Mouse (Mus musculus): ENCODE measurements around the gene Phyhd1. TPM values are rescaled to one million over a fixed set of nuclear protein-coding genes. Genes with fewer than 3 reads are reported as not detected.

The Phyhd1 gene
- polyA plus RNA-seq, 1 experiment from 2014 or later, result 7.3 TPM

DNA sequence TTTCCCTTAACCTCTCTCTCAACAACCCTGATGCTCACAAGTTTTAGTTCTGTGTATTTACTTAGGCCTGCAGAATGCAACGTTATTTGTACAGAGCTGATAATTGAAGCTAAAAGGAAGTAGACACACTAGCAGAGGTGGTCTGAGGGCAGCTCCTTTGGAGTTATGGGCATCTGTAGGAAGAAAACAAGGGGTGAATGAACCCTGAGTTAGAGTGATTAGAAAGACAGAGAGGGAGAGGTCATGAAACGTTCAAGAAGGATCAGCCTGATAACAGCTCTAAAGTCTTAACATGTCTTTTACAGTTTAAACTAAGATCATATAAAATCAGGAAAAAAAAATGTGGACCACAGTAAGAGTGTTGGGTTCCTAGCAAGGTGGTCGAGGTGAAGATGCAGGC, 43.3 kb downstream of the Phyhd1 start:
- no peak for ATAC-seq (replicated peaks)
- Histone ChIP-seq H3K4me1 (no peaks in the 10 kb centered on the region), H3K4me2 (no peak overlapping the region), H3K27me3 (replicated peaks) (no peaks in the 10 kb centered on the region), H3K9ac (no peak overlapping the region), H3K9me3 (no peaks in the 10 kb centered on the region), H3K27ac (no peak overlapping the region), H3K4me3 (no peak overlapping the region), H3K36me3 (replicated peaks) (peaks cover 74% of the 10 kb centered on the region)
- WGBS, result 95% methylated on average over 3 of the region's 3 CpGs

DNA sequence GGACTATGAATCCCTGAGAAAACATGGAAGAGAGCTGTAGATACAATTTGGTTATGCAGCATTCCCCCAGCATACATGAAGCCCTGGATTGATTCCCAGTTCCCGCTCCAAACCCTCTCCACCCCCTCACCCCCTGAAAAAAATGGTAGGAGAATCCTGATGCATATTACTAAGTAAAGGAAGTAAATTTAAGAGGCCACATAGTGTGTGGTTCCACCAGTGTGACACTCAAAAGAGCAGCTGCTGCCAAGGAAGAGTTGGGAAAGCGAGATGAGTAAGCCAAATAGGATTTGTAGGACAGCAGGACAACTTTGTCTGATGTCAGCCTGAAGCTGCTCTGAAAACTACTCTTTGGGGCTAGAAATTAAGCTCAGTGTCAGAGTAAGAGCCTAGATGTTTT, 45.5 kb downstream of the Phyhd1 start:
- Histone ChIP-seq H3K36me3 (replicated peaks) (peaks cover 76% of the 10 kb centered on the region), H3K4me3 (no peak overlapping the region), H3K9ac (no peak overlapping the region), H3K9me3 (no peaks in the 10 kb centered on the region), H3K4me1 (no peaks in the 10 kb centered on the region), H3K4me2 (no peak overlapping the region), H3K27ac (no peak overlapping the region), H3K27me3 (replicated peaks) (no peaks in the 10 kb centered on the region)
- WGBS, result 93% methylated on average over 2 of the region's 2 CpGs
- no peak for ATAC-seq (replicated peaks)

DNA sequence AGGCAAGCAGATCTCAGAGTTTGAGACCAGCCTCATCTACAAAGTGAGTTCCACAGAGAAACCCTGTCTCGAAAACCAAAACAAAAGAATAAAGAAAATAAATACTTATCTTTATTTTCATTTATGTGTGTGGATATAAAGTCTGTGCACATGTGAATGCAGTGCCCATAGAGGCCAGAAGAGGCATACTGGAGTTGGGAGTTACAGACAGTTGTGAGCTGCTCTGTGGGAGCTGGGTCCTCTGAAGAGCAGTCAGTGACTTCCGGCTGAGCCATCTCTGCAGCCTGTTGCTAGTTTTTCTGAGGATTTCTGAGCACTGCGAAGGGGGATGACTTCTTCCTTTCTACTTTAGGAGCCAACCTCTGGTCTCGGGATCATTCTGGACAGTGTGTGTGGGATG, 50.1 kb downstream of the Phyhd1 start:
- no peak overlapping the region for H3K4me3 ChIP-seq
- 94% methylated on average over 4 of the region's 4 CpGs for WGBS

DNA sequence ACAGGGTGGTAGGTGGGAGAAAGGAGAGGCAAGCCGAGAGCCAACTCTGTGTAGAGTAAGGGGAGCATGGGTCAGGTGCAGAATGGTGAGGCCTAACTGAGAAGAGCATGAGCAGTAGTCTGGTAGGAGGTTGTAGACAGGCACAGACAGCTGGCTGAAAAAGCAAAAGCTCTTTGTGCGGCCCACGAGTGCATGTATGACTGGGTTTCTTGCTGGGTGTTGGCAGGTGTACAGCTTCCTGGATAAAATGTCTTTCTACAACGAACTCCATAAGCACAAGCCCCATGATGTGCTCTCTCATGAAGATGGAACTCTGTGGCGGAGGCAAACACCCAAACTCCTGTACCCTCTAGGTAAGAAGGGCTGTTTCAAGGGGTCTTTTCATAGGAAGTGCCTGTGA, 51.0 kb downstream of the Phyhd1 start:
- Histone ChIP-seq H3K4me2 (no peak overlapping the region), H3K4me1 (no peaks in the 10 kb centered on the region), H3K4me3 (no peak overlapping the region), H3K27me3 (replicated peaks) (no peaks in the 10 kb centered on the region), H3K27ac (no peak overlapping the region), H3K9me3 (no peaks in the 10 kb centered on the region), H3K36me3 (replicated peaks) (peaks cover 64% of the 10 kb centered on the region), H3K9ac (no peak overlapping the region)
- ATAC-seq (replicated peaks), result no peak
- WGBS, result over 99% methylated on average over 5 of the region's 5 CpGs

More for the DNA sequence above, 50.1 kb downstream of the Phyhd1 start:
- Histone ChIP-seq H3K4me1 (no peaks in the 10 kb centered on the region), H3K9ac (no peak overlapping the region), H3K27ac (no peak overlapping the region), H3K4me2 (no peak overlapping the region), H3K9me3 (no peaks in the 10 kb centered on the region), H3K27me3 (replicated peaks) (no peaks in the 10 kb centered on the region), H3K36me3 (replicated peaks) (peaks cover 65% of the 10 kb centered on the region)
- ATAC-seq (replicated peaks), result no peak

DNA sequence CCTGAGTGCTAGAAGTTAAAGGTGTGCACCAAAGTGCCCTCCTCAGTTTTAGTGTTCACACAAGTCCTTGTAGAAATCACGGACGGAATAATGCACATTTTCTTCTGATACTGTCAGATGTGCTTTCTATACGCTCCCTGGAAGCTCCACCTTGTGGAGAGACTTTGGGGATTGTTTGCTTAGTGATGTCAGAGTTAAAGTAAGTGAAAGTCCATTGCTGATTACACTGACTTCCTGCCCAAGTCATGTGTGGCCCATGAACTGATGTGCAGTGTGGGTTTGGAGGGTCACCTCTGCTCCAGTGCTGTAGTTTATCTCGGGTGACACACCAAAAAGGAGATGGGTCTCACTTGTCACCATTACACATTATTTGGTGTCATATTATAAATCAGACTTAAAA, 53.3 kb downstream of the Phyhd1 start:
- no peaks in the 10 kb centered on the region for H3K4me1 ChIP-seq
- no peak overlapping the region for H3K9ac ChIP-seq
- no peaks in the 10 kb centered on the region for H3K27me3 ChIP-seq (replicated peaks)
- no peak for ATAC-seq (replicated peaks)
- peaks cover 71% of the 10 kb centered on the region for H3K36me3 ChIP-seq (replicated peaks)
- H3K27ac ChIP-seq, result no peak overlapping the region
- H3K9me3 ChIP-seq, result no peaks in the 10 kb centered on the region
- no peak overlapping the region for H3K4me2 ChIP-seq
- WGBS, result 90% methylated on average over 4 of the region's 4 CpGs
- H3K4me3 ChIP-seq, result no peak overlapping the region

DNA sequence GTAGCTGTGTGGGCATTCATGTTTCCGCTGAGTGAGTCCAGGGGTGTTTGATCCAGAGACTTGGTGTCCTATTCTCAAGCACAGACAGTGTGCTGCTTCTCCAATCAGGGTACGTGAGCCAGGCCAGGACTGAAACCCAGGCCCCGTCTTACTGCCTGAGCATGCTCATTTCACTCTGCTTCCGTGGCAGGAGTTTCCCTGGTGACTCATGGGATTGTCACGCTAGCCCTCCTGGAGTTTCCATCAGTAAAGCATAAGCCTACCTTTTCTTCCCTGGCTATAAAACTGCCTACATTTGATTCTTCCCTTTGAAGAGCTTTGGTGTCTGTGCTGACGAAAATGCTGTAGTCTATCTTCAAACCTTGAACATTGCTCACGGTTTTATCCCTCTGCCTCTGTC, 57.1 kb downstream of the Phyhd1 start:
- Histone ChIP-seq H3K4me1 (no peaks in the 10 kb centered on the region), H3K9ac (no peak overlapping the region), H3K27me3 (replicated peaks) (no peaks in the 10 kb centered on the region), H3K4me3 (no peak overlapping the region), H3K4me2 (no peak overlapping the region), H3K27ac (no peak overlapping the region), H3K36me3 (replicated peaks) (peaks cover 69% of the 10 kb centered on the region), H3K9me3 (no peaks in the 10 kb centered on the region)
- no peak for ATAC-seq (replicated peaks)
- WGBS, result 85% methylated on average over 7 of the region's 7 CpGs

DNA sequence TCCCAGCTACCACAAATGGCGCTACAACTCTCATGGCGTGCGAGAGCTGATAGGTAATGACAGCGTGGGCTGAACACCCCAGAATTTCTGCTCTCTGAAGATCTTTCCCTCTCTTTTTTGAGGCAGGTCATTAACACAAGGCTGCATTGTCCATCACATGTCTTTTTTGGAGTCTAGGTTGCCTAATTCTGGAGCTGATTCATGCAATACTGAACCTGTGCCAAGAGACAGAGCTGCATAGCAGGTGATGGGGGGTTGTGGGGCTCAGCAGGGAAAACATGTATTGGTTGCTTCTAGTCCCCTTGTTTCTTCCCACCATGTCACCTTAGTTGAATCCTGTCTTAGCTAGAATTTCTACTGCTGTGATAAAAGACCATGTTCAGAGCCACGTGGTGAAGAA, 59.3 kb downstream of the Phyhd1 start:
- WGBS, result 96% methylated on average over 5 of the region's 5 CpGs
- Histone ChIP-seq H3K36me3 (replicated peaks) (peaks cover 79% of the 10 kb centered on the region), H3K9ac (no peak overlapping the region), H3K9me3 (no peaks in the 10 kb centered on the region), H3K27me3 (replicated peaks) (no peaks in the 10 kb centered on the region), H3K4me1 (no peaks in the 10 kb centered on the region), H3K4me3 (no peak overlapping the region), H3K27ac (no peak overlapping the region), H3K4me2 (no peak overlapping the region)
- no peak for ATAC-seq (replicated peaks)

DNA sequence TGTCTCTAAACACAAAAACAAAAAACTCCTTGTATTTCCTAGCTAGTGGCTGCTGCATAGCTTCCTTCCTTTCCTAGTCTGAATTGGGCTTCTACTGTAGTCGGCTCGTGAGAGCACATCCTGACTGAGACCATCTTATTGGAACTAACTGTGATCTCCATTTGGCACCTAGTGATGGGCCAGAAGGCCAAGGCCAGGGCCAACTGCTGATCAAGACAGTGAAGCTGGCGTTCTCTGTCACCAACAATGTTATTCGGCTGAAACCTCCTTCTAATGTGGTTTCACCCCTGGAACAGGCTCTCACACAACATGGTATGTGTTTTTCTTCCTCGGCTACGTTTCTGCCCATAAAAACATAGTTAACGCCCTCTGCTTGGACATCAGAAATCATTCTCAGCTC, 61.3 kb downstream of the Phyhd1 start:
- Histone ChIP-seq H3K9me3 (no peaks in the 10 kb centered on the region), H3K27ac (no peak overlapping the region), H3K4me2 (no peak overlapping the region), H3K4me3 (no peak overlapping the region), H3K27me3 (replicated peaks) (no peaks in the 10 kb centered on the region), H3K36me3 (replicated peaks) (peaks cover 90% of the 10 kb centered on the region), H3K9ac (no peak overlapping the region), H3K4me1 (no peaks in the 10 kb centered on the region)
- WGBS, result 94% methylated on average over 7 of the region's 7 CpGs
- ATAC-seq (replicated peaks), result no peak

DNA sequence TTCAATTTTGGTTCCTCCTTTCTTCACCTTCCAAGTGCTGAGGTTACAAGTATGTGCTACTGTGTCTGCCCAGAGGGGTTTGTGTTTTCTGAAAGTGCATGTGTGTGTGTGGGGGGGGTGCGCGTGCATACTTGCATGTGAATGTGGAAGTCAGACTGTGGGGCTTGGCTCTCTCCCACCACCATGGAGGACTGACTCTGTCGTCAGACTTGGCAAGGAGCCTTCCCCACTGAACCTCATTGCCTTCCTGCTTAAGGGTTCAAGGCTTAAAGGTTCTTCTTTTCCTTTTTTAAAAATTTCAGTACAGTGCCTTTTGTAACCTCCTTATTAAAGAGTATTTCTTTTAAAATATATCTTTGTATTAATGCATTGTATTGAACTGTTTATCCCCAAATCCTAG, 62.8 kb downstream of the Phyhd1 start:
- Histone ChIP-seq H3K9me3 (no peaks in the 10 kb centered on the region), H3K4me1 (no peaks in the 10 kb centered on the region), H3K27ac (no peak overlapping the region), H3K4me2 (no peak overlapping the region), H3K36me3 (replicated peaks) (peaks cover 89% of the 10 kb centered on the region), H3K27me3 (replicated peaks) (no peaks in the 10 kb centered on the region), H3K4me3 (no peak overlapping the region), H3K9ac (no peak overlapping the region)
- 95% methylated on average over 3 of the region's 3 CpGs for WGBS
- no peak for ATAC-seq (replicated peaks)

Other genes starting within 250 kb of the Phyhd1 start
- gene Wdr34, start 217.3 kb upstream of the Phyhd1 start, polyA plus RNA-seq (2015; fragmentation: Nextera tagmentation; extraction: Ambion mirVana), result 86.7 and 88.7 TPM in 2 replicates
- 338 and 355 TPM in 2 replicates for gene Set, start 208.8 kb upstream of the Phyhd1 start, polyA plus RNA-seq (2015; fragmentation: Nextera tagmentation; extraction: Ambion mirVana)
- gene Pkn3, start 188.5 kb upstream of the Phyhd1 start, polyA plus RNA-seq (2015; fragmentation: Nextera tagmentation; extraction: Ambion mirVana), result 1.8 and 1.9 TPM in 2 replicates
- 20.5 and 21.0 TPM in 2 replicates for gene Zdhhc12, start 172.6 kb upstream of the Phyhd1 start, polyA plus RNA-seq (2015; fragmentation: Nextera tagmentation; extraction: Ambion mirVana)
- gene Zer1, start 141.6 kb upstream of the Phyhd1 start, polyA plus RNA-seq (2015; fragmentation: Nextera tagmentation; extraction: Ambion mirVana), result 16.5 and 17.7 TPM in 2 replicates
- gene Tbc1d13, start 132.5 kb upstream of the Phyhd1 start, polyA plus RNA-seq (2015; fragmentation: Nextera tagmentation; extraction: Ambion mirVana), result 12.3 and 13.7 TPM in 2 replicates
- 19.5 and 20.4 TPM in 2 replicates for gene Endog, start 94.7 kb upstream of the Phyhd1 start, polyA plus RNA-seq (2015; fragmentation: Nextera tagmentation; extraction: Ambion mirVana)
- 65.3 and 69.9 TPM in 2 replicates for gene Spout1, start 87.7 kb upstream of the Phyhd1 start, polyA plus RNA-seq (2015; fragmentation: Nextera tagmentation; extraction: Ambion mirVana)
- gene Kyat1, start 60.4 kb upstream of the Phyhd1 start, polyA plus RNA-seq (2015; fragmentation: Nextera tagmentation; extraction: Ambion mirVana), result 15.0 and 16.8 TPM in 2 replicates
- 62.5 and 62.7 TPM in 2 replicates for gene Lrrc8a, start 28.5 kb upstream of the Phyhd1 start, polyA plus RNA-seq (2015; fragmentation: Nextera tagmentation; extraction: Ambion mirVana)
- 0.31 and 0.38 TPM in 2 replicates for gene Gm28035, start 25.6 kb upstream of the Phyhd1 start, polyA plus RNA-seq (2015; fragmentation: Nextera tagmentation; extraction: Ambion mirVana)
- gene Gm28038, start 14.8 kb downstream of the Phyhd1 start, polyA plus RNA-seq (2015; fragmentation: Nextera tagmentation; extraction: Ambion mirVana), result not detected in 2 replicates
- gene Dolk, start 20.1 kb downstream of the Phyhd1 start, polyA plus RNA-seq (2015; fragmentation: Nextera tagmentation; extraction: Ambion mirVana), result 40.7 TPM in 2 replicates
- gene Nup188, start 20.2 kb downstream of the Phyhd1 start, polyA plus RNA-seq (2015; fragmentation: Nextera tagmentation; extraction: Ambion mirVana), result 22.6 and 22.7 TPM in 2 replicates
- gene Sh3glb2, start 93.1 kb downstream of the Phyhd1 start, polyA plus RNA-seq (2015; fragmentation: Nextera tagmentation; extraction: Ambion mirVana), result 214 and 219 TPM in 2 replicates
- gene Miga2, start 98.0 kb downstream of the Phyhd1 start, polyA plus RNA-seq (2015; fragmentation: Nextera tagmentation; extraction: Ambion mirVana), result 33.9 and 34.9 TPM in 2 replicates
- 66.8 and 69.9 TPM in 2 replicates for gene Dolpp1, start 126.1 kb downstream of the Phyhd1 start, polyA plus RNA-seq (2015; fragmentation: Nextera tagmentation; extraction: Ambion mirVana)
- gene Crat, start 149.6 kb downstream of the Phyhd1 start, polyA plus RNA-seq (2015; fragmentation: Nextera tagmentation; extraction: Ambion mirVana), result 22.5 and 23.9 TPM in 2 replicates
- gene Ptpa, start 149.8 kb downstream of the Phyhd1 start, polyA plus RNA-seq (2015; fragmentation: Nextera tagmentation; extraction: Ambion mirVana), result 152 and 155 TPM in 2 replicates
- 2.3 and 2.8 TPM in 2 replicates for gene Ier5l, start 208.0 kb downstream of the Phyhd1 start, polyA plus RNA-seq (2015; fragmentation: Nextera tagmentation; extraction: Ambion mirVana)

Data from midbrain, embryonic 15.5 days (tissue).